Mouse (Mus musculus) testis, adult 2 months (tissue): Measurements from ENCODE around the gene Ttll4. TPM values are rescaled to one million over a fixed set of nuclear protein-coding genes. Genes with fewer than 3 reads are reported as not detected.

Experiments used
- H3K27ac ChIP-seq: fragments of 200-500 bp; 2 replicates; pipeline ENCODE4 v1.5.1; 2012; ENCODE audit warnings: low read depth, low read length; ENCODE audit not compliant: control insufficient read depth, insufficient read depth
- H3K27me3 ChIP-seq: fragments of 200-500 bp; 2 replicates; pipeline ENCODE4 v1.6.1; 2012; ENCODE audit warnings: mild to moderate bottlenecking, low read length, moderate library complexity; ENCODE audit not compliant: control insufficient read depth, insufficient read depth
- H3K36me3 ChIP-seq: fragments of 200-500 bp; 2 replicates; pipeline ENCODE4 v1.6.1; 2012; ENCODE audit warnings: mild to moderate bottlenecking, low read length; ENCODE audit not compliant: control insufficient read depth, insufficient read depth
- H3K4me1 ChIP-seq: fragments of 200-500 bp; 2 replicates; pipeline ENCODE4 v1.6.1; 2012; ENCODE audit warnings: low read length; ENCODE audit not compliant: control insufficient read depth, insufficient read depth
- H3K4me3 ChIP-seq: fragments of 200-500 bp; 2 replicates; pipeline ENCODE4 v1.5.1; 2012; ENCODE audit warnings: low read depth, mild to moderate bottlenecking, low read length, moderate library complexity, mixed read lengths; ENCODE audit not compliant: control insufficient read depth
- CTCF ChIP-seq: fragments of 200-500 bp; IDR thresholded peaks from 2 replicates; pipeline ENCODE4 v1.5.1; 2012; ENCODE audit warnings: low read depth, mild to moderate bottlenecking, inconsistent platforms, low read length, moderate library complexity; ENCODE audit not compliant: control insufficient read depth, insufficient read depth, insufficient replicate concordance
- POLR2A ChIP-seq: fragments of 200-500 bp; IDR thresholded peaks from 2 replicates; pipeline ENCODE4 v1.6.1; 2012; ENCODE audit warnings: low read depth, mild to moderate bottlenecking, inconsistent platforms, low read length, moderate library complexity; ENCODE audit not compliant: control insufficient read depth
- polyA plus RNA-seq: library from polyadenylated mRNA; depleted of rRNA; stranded (reverse); fragments of >200 nt; gene quantifications from 2 replicates; pipeline ENCODE4 v1.2.3, GENCODE M21; 2012

Ttll4 gene
- polyA plus RNA-seq, 1 experiment: 77.9 TPM

DNA sequence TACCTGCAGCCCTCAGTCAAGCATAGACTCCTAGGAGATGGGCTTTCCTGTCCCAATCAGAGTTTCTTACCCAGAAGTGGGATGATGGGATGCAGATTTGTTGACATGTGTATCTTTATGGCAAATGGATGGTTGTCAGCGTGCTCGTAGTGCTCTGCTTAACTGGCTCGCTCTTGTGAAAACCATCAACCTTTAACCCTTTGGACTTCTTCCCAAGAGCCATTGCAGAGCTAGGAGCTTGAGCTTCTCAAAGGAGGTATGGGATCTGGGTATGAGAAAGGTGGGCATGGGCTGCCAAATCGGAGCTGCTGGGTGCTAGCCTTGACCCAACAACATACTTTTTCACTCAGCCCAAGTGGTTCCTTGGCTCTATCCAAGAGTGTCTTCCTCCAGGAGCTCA lies 34.3 kb downstream of the Ttll4 start:
- Histone ChIP-seq H3K4me3 (no peak overlapping the region), H3K27ac (no peak overlapping the region), H3K36me3 (no peaks in the 10 kb centered on the region; the same call in 1 of the 2 replicates), H3K4me1 (no peaks in the 10 kb centered on the region), H3K27me3 (no peaks in the 10 kb centered on the region)
- TF ChIP-seq CTCF: no peak
- no peak for TF ChIP-seq POLR2A

DNA sequence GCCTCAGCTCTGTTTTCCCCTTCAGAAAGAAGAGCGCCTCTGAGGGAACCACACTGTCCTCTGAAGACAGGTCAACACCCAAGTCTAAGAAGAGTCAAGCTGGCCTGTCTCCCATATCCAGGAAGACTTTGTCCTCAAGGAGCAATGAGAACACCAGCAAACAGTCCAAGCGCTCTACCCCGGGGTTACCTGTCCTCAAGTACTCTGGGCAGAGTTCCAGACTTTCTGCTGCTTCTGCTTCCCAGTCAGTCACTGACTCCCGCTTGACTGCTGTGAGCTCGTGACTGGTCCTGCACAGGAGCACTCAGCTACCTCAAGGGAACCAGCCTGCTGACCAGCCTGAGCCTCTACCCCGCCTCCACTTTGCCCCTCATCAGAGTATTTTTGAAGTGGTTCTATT lies 35.9 kb downstream of the Ttll4 start:
- Histone ChIP-seq H3K4me1 (no peaks in the 10 kb centered on the region), H3K36me3 (no peaks in the 10 kb centered on the region; the same call in 1 of the 2 replicates), H3K27ac (peak overlapping the region; percentile 0; the same call in 1 of the 2 replicates), H3K4me3 (no peak overlapping the region), H3K27me3 (no peaks in the 10 kb centered on the region)
- no peak for TF ChIP-seq POLR2A
- TF ChIP-seq CTCF: no peak

DNA sequence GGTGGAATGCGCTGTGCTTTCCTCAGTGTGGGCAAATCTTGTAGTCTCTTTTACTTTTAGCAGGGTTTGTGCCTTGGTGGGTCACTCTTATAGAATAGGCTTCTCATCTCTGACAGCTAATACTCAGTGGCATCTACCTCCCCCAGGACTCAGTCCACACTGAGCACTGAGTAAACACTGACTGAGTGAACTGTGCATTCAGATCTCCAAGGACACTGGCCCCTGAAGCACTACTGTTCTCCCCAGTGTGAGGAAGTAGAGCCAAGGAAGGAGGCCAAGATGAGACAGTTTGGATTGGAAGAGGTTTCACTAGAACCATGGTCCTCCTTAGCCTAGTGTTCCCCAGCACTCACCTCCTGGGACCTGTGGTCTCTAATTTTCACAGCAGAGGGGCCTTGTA lies 36.8 kb downstream of the Ttll4 start:
- Histone ChIP-seq H3K36me3 (no peaks in the 10 kb centered on the region; the same call in 1 of the 2 replicates), H3K27ac (peak overlapping the region; percentile 65; the same call in 1 of the 2 replicates), H3K4me1 (no peaks in the 10 kb centered on the region), H3K4me3 (no peak overlapping the region), H3K27me3 (no peaks in the 10 kb centered on the region)
- TF ChIP-seq POLR2A (no peak), CTCF (no peak)

DNA sequence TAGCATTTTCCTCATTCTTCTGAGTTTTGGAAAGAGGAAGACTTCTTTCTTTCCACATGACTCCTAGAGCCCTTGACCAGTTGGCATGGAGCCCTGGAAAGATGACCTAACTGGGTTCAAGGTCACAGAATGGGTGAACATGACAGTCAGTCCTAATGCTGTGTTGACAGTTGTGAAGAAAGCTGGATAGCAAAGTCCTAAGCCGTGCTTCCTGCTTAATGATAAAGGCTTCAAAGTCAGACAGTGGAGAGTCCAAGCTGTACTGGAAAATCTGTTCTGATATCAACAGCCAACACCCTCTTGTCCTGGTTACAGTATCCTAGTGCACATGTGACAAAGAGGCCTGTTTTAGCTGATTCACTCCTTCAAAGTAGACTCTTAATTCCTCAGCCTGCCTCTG lies 37.2 kb downstream of the Ttll4 start:
- Histone ChIP-seq H3K36me3 (no peaks in the 10 kb centered on the region; the same call in 1 of the 2 replicates), H3K4me1 (no peaks in the 10 kb centered on the region), H3K27me3 (no peaks in the 10 kb centered on the region), H3K27ac (peak overlapping the region; percentile 84), H3K4me3 (no peak overlapping the region)
- no peak for TF ChIP-seq CTCF
- no peak for TF ChIP-seq POLR2A

DNA sequence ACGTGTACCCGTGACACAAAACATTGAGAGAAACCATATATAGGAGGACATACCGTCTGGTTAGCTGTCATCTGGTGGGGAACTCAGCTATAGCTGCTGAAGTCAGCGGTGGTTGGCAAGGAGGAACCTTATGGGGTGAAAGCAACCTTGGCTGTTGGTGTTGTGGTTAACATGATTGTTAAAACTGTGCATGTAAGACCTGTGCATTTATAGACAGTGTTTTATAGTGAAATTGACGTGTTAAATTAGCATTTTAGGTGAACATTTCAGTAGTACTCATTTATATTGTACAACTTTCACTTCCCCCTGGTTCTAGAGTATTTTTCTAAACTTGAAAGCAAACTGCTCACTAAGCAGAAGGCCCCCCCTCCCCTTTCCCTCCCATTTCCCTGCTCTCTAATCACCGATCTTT lies 40.6 kb downstream of the Ttll4 start:
- no peak for TF ChIP-seq POLR2A
- H3K27ac ChIP-seq: no peak overlapping the region
- H3K4me3 ChIP-seq: no peak overlapping the region
- no peaks in the 10 kb centered on the region for H3K27me3 ChIP-seq
- no peaks in the 10 kb centered on the region for H3K4me1 ChIP-seq
- no peaks in the 10 kb centered on the region; the same call in 1 of the 2 replicates for H3K36me3 ChIP-seq

DNA sequence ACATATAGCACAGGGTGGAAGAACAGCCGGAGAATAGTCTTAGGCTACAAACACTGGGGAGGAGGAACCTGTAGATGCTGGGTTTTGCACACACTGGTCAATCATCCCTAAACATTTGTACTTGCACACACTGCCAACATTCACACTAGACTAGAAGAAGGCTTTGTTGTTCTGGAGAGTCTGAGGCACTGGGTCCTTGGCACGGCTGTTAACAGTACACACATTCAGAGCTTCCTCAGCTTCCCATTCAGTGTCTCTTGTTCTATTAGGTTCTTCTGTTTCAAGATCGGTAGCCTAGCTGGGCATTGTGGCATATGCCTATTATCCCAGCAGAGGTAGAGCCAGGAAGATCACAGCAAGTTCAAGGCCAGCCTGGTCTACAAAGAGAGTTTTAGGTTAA lies 42.6 kb downstream of the Ttll4 start:
- TF ChIP-seq POLR2A: no peak
- no peak for TF ChIP-seq CTCF
- H3K36me3 ChIP-seq: no peaks in the 10 kb centered on the region
- no peak overlapping the region; the same call in 1 of the 2 replicates for H3K27ac ChIP-seq
- no peak overlapping the region for H3K4me3 ChIP-seq
- no peaks in the 10 kb centered on the region for H3K4me1 ChIP-seq
- no peaks in the 10 kb centered on the region for H3K27me3 ChIP-seq

DNA sequence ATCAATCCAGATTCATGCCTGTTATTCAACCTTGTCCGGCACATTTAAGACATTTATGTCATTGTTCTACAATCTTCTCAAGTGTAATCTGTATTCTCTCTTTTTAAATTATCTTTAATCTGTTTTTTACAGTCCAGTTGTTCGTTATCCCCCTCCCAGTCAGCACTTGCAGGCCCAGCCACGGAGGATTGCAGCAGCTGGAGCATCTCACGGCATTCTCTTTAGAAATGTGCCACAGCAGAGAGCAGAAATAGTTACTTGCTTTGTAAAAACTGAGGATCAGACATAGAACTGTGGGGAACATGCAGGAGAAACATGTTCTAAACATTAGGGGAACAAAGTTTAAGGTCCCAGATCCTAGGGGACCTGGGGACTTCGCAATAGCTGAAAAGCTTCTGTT lies 43.5 kb downstream of the Ttll4 start:
- no peaks in the 10 kb centered on the region for H3K27me3 ChIP-seq
- TF ChIP-seq POLR2A (no peak), CTCF (no peak)
- H3K27ac ChIP-seq: peak overlapping the region; percentile 25; the same call in 1 of the 2 replicates
- H3K4me1 ChIP-seq: no peaks in the 10 kb centered on the region
- no peaks in the 10 kb centered on the region for H3K36me3 ChIP-seq
- no peak overlapping the region for H3K4me3 ChIP-seq

DNA sequence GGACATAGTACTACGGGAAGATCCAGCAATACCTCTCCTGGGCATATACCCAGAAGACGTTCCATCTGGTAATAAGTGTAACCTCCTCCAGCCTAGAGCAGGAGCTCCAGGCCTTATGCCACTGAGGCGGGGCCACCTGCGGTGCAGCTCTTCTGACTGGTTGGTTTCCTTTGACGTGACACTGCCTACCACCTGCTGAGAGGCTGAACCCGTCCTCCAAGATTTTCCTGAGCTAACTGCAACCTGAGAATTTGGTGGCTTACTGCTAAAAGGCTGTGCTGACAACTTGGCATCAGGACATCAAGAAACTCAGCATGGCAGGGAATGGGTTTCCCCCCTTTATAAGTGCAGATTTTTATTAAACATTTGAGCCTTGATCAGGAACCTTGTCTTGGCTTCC lies 48.0 kb downstream of the Ttll4 start:
- Histone ChIP-seq H3K27ac (no peak overlapping the region), H3K27me3 (no peaks in the 10 kb centered on the region), H3K4me1 (peaks cover 9% of the 10 kb centered on the region), H3K36me3 (no peaks in the 10 kb centered on the region), H3K4me3 (no peak overlapping the region)
- TF ChIP-seq POLR2A (no peak), CTCF (no peak)
